Mouse (Mus musculus): ENCODE measurements around the gene Phf12. TPM values are rescaled to one million over a fixed set of nuclear protein-coding genes. Genes with fewer than 3 reads are reported as not detected.

Gene Phf12
- total RNA-seq, 1 experiment, result 38.4 TPM

- Histone ChIP-seq H3K4me3 (ENCODE audit: insufficient read depth in 1 of 2, low read depth in 1 of 2, low read length in 2 of 2, poor library complexity in 1 of 2, severe bottlenecking in 1 of 2) (no peak overlapping the region), H3K9ac (ENCODE audit: insufficient read depth, low read depth, low read length, poor library complexity, severe bottlenecking) (no peak overlapping the region), H3K4me1 (ENCODE audit: control insufficient read depth in 2 of 2, insufficient read depth in 2 of 2, low read length in 2 of 2, poor library complexity in 1 of 2) (peaks cover 10 to 30% of the 10 kb centered on the region in 2 experiments), H3K36me3 (ENCODE audit: control insufficient read depth, insufficient read depth, low read length, poor library complexity, severe bottlenecking) (no peaks in the 10 kb centered on the region), H3K9me3 (ENCODE audit: control insufficient read depth, insufficient read depth, low read depth, low read length) (no peaks in the 10 kb centered on the region), H3K27ac (ENCODE audit: insufficient read depth, low read depth, low read length, poor library complexity, severe bottlenecking) (no peak overlapping the region)
- in situ Hi-C loops (cut with MboI; ENCODE audit: low sequenced_read_pairs in 2 of 2, unreplicated experiment in 2 of 2), result no loop called here
- no peak for DNase-seq (ENCODE audit: low read depth, low spot score)
- TF ChIP-seq HCFC1 (IDR thresholded peaks at IDR 0.05; ENCODE audit: borderline replicate concordance, insufficient read depth, low read length), result no peak
Observed at GRCm38 (mm10) chr11:77937649-77938410, 44.7 kb upstream of the Phf12 start.

GRCm38 (mm10) chr11:77942230-77942629 is 40.3 kb upstream of the Phf12 start:
- Histone ChIP-seq H3K9me3 (ENCODE audit: control insufficient read depth, insufficient read depth, low read depth, low read length) (no peaks in the 10 kb centered on the region), H3K36me3 (ENCODE audit: control insufficient read depth, insufficient read depth, low read length, poor library complexity, severe bottlenecking) (no peaks in the 10 kb centered on the region), H3K4me1 (ENCODE audit: control insufficient read depth in 2 of 2, insufficient read depth in 2 of 2, low read length in 2 of 2, poor library complexity in 1 of 2) (peaks cover 0 to 13% of the 10 kb centered on the region in 2 experiments; a peak in 2 of 4 replicates), H3K9ac (ENCODE audit: insufficient read depth, low read depth, low read length, poor library complexity, severe bottlenecking) (no peak overlapping the region), H3K4me3 (ENCODE audit: insufficient read depth in 1 of 2, low read depth in 1 of 2, low read length in 2 of 2, poor library complexity in 1 of 2, severe bottlenecking in 1 of 2) (no peak overlapping the region), H3K27ac (ENCODE audit: insufficient read depth, low read depth, low read length, poor library complexity, severe bottlenecking) (no peak overlapping the region)
- no peak for DNase-seq (ENCODE audit: low read depth, low spot score)
- no peak for TF ChIP-seq ZC3H11A (IDR thresholded peaks at IDR 0.05; ENCODE audit: borderline replicate concordance, low read depth, low read length)
- in situ Hi-C loops (cut with MboI; ENCODE audit: low sequenced_read_pairs in 2 of 2, unreplicated experiment in 2 of 2), result no loop called here

- Histone ChIP-seq H3K27ac (ENCODE audit: insufficient read depth, low read depth, low read length, poor library complexity, severe bottlenecking) (no peak overlapping the region), H3K4me1 (ENCODE audit: control insufficient read depth in 2 of 2, insufficient read depth in 2 of 2, low read length in 2 of 2, poor library complexity in 1 of 2) (peaks cover 0 to 9% of the 10 kb centered on the region in 2 experiments; a peak in 2 of 4 replicates), H3K9ac (ENCODE audit: insufficient read depth, low read depth, low read length, poor library complexity, severe bottlenecking) (no peak overlapping the region), H3K4me3 (ENCODE audit: insufficient read depth in 1 of 2, low read depth in 1 of 2, low read length in 2 of 2, poor library complexity in 1 of 2, severe bottlenecking in 1 of 2) (peak overlapping the region; percentile 5 to 6; a peak in 2 of 4 replicates), H3K36me3 (ENCODE audit: control insufficient read depth, insufficient read depth, low read length, poor library complexity, severe bottlenecking) (no peaks in the 10 kb centered on the region), H3K9me3 (ENCODE audit: control insufficient read depth, insufficient read depth, low read depth, low read length) (no peaks in the 10 kb centered on the region)
- in situ Hi-C loops (cut with MboI; ENCODE audit: low sequenced_read_pairs in 2 of 2, unreplicated experiment in 2 of 2), result no loop called here
- DNase-seq (ENCODE audit: low read depth, low spot score), result peak; percentile 97
- no peak for TF ChIP-seq HCFC1 (IDR thresholded peaks at IDR 0.05; ENCODE audit: borderline replicate concordance, insufficient read depth, low read length)
- no peak for TF ChIP-seq CHD2 (IDR thresholded peaks at IDR 0.05; ENCODE audit: low read depth, low read length)
- 0 out of 2 replicates have a peak, but pooled peaks have one; percentile 42 for TF ChIP-seq MAFK (IDR thresholded peaks at IDR 0.05; ENCODE audit: insufficient read depth, low read depth, low read length)
- no peak for TF ChIP-seq ZC3H11A (IDR thresholded peaks at IDR 0.05; ENCODE audit: borderline replicate concordance, low read depth, low read length)
- TF ChIP-seq ZNF384 (IDR thresholded peaks at IDR 0.05; ENCODE audit: low read depth, low read length), result no peak
Observed at GRCm38 (mm10) chr11:77947860-77948259, 34.7 kb upstream of the Phf12 start.

- in situ Hi-C loops (cut with MboI; ENCODE audit: low sequenced_read_pairs in 2 of 2, unreplicated experiment in 2 of 2), result no loop called here
- no peak overlapping the region for H3K4me3 ChIP-seq (ENCODE audit: insufficient read depth in 1 of 2, low read depth in 1 of 2, low read length in 2 of 2, poor library complexity in 1 of 2, severe bottlenecking in 1 of 2)
- no peak overlapping the region for H3K27ac ChIP-seq (ENCODE audit: insufficient read depth, low read depth, low read length, poor library complexity, severe bottlenecking)
- peaks cover 0 to 12% of the 10 kb centered on the region in 2 experiments; a peak in 2 of 4 replicates for H3K4me1 ChIP-seq (ENCODE audit: control insufficient read depth in 2 of 2, insufficient read depth in 2 of 2, low read length in 2 of 2, poor library complexity in 1 of 2)
- no peaks in the 10 kb centered on the region for H3K9me3 ChIP-seq (ENCODE audit: control insufficient read depth, insufficient read depth, low read depth, low read length)
- no peak overlapping the region for H3K9ac ChIP-seq (ENCODE audit: insufficient read depth, low read depth, low read length, poor library complexity, severe bottlenecking)
- no peaks in the 10 kb centered on the region for H3K36me3 ChIP-seq (ENCODE audit: control insufficient read depth, insufficient read depth, low read length, poor library complexity, severe bottlenecking)
- TF ChIP-seq ZNF384 (IDR thresholded peaks at IDR 0.05; ENCODE audit: low read depth, low read length), result no peak
- no peak for TF ChIP-seq ZC3H11A (IDR thresholded peaks at IDR 0.05; ENCODE audit: borderline replicate concordance, low read depth, low read length)
- TF ChIP-seq MAFK (IDR thresholded peaks at IDR 0.05; ENCODE audit: insufficient read depth, low read depth, low read length), result no peak
- TF ChIP-seq HCFC1 (IDR thresholded peaks at IDR 0.05; ENCODE audit: borderline replicate concordance, insufficient read depth, low read length), result no peak
- TF ChIP-seq CHD2 (IDR thresholded peaks at IDR 0.05; ENCODE audit: low read depth, low read length), result no peak
- no peak for DNase-seq (ENCODE audit: low read depth, low spot score)
Observed at GRCm38 (mm10) chr11:77950125-77950685, 32.3 kb upstream of the Phf12 start.
